Mouse (Mus musculus) G1E (cell line): ENCODE measurements around the gene Ppip5k1.

Experiments
- CTCF ChIP-seq: IDR thresholded peaks from 2 replicates; pipeline ENCODE4 v1.5.1; 2012; ENCODE audit warnings: low read depth, low read length, inconsistent platforms, mixed read lengths
- GATA1 ChIP-seq: IDR thresholded peaks from 2 replicates; pipeline ENCODE4 v1.6.1; 2012; ENCODE audit warnings: borderline replicate concordance, low read length, inconsistent platforms, mixed read lengths

DNA sequence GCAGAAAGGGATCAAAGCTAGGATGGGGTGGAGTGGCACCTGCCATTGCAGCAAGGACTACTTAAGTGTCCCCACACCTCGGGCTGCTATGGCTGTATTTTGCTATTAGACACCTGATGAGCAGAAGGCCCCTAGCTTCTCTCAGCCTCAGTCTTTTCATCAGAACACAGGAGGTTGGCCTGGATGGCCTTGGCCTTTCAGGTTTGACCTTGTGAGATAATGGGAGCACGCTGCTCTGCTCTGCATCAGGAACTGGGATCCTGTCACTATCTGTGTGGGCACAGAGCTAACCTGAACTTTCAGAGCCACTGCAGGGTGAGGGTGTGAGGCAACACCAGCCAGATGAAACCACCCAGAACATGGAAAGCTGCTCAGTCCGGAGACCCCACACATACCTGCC lies 17.1 kb upstream of the Ppip5k1 start:
- no peak for TF ChIP-seq CTCF
- no peak for TF ChIP-seq GATA1
